Mouse (Mus musculus) neural tube, embryonic 13.5 days (tissue): ENCODE data around the gene S1pr4. TPM values are rescaled to one million over a fixed set of nuclear protein-coding genes. Genes with fewer than 3 reads are reported as not detected.

Experiments used
- ATAC-seq: fragments of 200-750 bp; cut with Nextera tagmentation; 2 replicates; pipeline ENCODE4 v1.8.0; 2017; ENCODE audit warnings: low read depth, mild to moderate bottlenecking, moderate TSS enrichment, moderate library complexity
- H3K27ac ChIP-seq: fragments of 300-500 bp; sonication (generic); replicated peaks from 2 replicates; pipeline ENCODE4 v1.5.1; 2015; ENCODE audit warnings: moderate library complexity, mild to moderate bottlenecking, inconsistent platforms
- H3K27me3 ChIP-seq: fragments of 300-500 bp; sonication (generic); 2 replicates; pipeline ENCODE4 v1.6.1; 2015; ENCODE audit warnings: mild to moderate bottlenecking, inconsistent platforms
- H3K36me3 ChIP-seq: fragments of 300-500 bp; sonication (generic); 2 replicates; pipeline ENCODE4 v1.6.1; 2015; ENCODE audit warnings: mild to moderate bottlenecking, inconsistent platforms
- H3K4me1 ChIP-seq: fragments of 300-500 bp; sonication (generic); replicated peaks from 2 replicates; pipeline ENCODE4 v1.6.1; 2015; ENCODE audit warnings: inconsistent platforms
- H3K4me2 ChIP-seq: fragments of 300-500 bp; sonication (generic); 2 replicates; pipeline ENCODE4 v1.6.1; 2015; ENCODE audit warnings: inconsistent platforms, mild to moderate bottlenecking, moderate library complexity
- H3K4me3 ChIP-seq: fragments of 300-500 bp; sonication (generic); 2 replicates; pipeline ENCODE4 v1.5.1; 2015; ENCODE audit warnings: mild to moderate bottlenecking, inconsistent platforms
- H3K9ac ChIP-seq: fragments of 300-500 bp; sonication (generic); 2 replicates; pipeline ENCODE4 v1.6.1; 2015; ENCODE audit warnings: moderate library complexity, mild to moderate bottlenecking, inconsistent platforms
- H3K9me3 ChIP-seq: fragments of 300-500 bp; sonication (generic); 2 replicates; pipeline ENCODE4 v1.6.1; 2016; ENCODE audit warnings: inconsistent platforms
- WGBS: fragments of 180-500 bp; shearing (Covaris S2); methylation state at CpG from one replicate; pipeline ENCODE4 v1.1.7; 2015; 5-methylcytosine and 5-hydroxymethylcytosine counted together
- polyA plus RNA-seq: library from polyadenylated mRNA; unstranded; fragments of >200 nt; fragmentation: Nextera tagmentation; extraction: Ambion mirVana; gene quantifications from 2 replicates; pipeline ENCODE4 v1.2.1, GENCODE M21; 2015

S1pr4 gene
- polyA plus RNA-seq, 1 experiment from 2014 or later = 0.64 TPM

DNA sequence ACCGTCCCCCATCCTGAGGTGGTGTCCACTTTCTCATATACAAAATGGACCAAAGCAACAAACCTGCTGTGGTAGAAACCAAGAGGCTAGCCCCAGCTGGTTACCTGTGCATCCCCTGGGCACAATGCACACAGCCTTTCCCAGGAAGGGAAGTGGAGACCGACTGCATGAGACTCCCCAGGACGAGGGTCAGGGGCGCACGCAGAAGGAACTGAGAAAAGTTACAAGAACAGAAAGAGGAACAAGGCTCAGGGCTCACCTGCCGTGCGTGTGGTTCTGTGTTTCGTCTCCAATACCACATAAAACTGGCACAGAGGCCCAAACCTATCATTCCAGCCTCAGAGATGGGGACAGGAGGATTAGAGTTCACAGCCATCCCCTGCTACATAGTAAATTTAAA is 17.3 kb upstream of the S1pr4 start:
- no peak overlapping the region for H3K27ac ChIP-seq
- no peak overlapping the region for H3K9ac ChIP-seq
- 79% methylated on average over 8 of the region's 8 CpGs for WGBS
- H3K4me3 ChIP-seq = no peak overlapping the region
- H3K4me2 ChIP-seq = no peak overlapping the region
- no peaks in the 10 kb centered on the region for H3K4me1 ChIP-seq
- no peaks in the 10 kb centered on the region for H3K36me3 ChIP-seq
- peaks cover 13% of the 10 kb centered on the region for H3K27me3 ChIP-seq
- no peaks in the 10 kb centered on the region for H3K9me3 ChIP-seq
- ATAC-seq = no peak

DNA sequence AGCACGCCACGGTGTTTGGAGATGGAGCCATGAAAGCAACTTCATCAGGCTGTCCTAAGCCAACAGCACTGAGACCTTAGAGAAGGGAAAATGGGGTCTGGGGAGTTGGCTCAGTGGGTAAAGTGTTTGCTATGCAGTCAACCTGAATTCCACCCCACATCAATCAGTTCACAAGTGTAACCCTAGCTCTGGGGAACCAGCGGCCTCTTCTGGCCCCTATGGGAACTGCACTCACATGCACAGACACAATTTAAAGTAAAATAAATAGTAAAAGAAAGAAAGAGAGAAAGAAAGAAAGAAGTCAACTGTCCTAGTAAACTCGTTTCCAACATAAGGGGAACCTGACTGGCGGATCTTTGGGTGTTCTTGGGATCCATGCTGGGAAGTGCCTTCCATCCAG is 13.9 kb upstream of the S1pr4 start:
- H3K4me1 ChIP-seq = no peaks in the 10 kb centered on the region
- no peaks in the 10 kb centered on the region for H3K36me3 ChIP-seq
- H3K27me3 ChIP-seq = peaks cover 25% of the 10 kb centered on the region
- H3K9me3 ChIP-seq = no peaks in the 10 kb centered on the region
- 87% methylated on average over 5 of the region's 5 CpGs for WGBS
- H3K4me2 ChIP-seq = no peak overlapping the region
- H3K9ac ChIP-seq = no peak overlapping the region
- H3K4me3 ChIP-seq = no peak overlapping the region
- H3K27ac ChIP-seq = no peak overlapping the region
- ATAC-seq = no peak

DNA sequence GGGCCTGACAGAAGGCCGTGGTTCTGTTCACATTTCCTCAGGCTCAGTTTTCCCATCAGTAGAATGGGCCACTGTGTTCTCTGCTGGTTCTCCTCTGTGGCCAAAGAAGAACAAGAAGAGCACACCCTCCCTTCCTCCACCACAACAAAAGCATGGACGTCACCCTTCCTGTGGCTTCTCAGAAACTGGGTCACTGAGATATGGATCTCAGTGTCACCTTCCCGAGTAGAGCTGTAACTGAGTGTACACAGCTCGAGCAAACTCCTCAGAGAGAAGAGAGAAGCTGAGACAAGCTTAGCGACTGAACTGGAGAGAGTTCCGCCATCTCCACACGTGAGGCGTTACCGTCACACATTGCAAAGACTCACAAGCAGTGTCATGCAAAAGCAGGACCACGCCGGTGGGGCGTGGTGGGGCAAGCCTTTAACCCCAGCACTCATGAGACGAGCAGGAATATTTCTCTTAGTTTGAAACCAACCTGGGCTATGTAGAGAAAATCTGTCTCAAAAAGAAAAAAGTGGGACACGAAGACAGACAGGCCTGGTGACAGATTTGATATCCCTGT is 10.4 kb upstream of the S1pr4 start:
- H3K4me1 ChIP-seq = no peaks in the 10 kb centered on the region
- no peak overlapping the region for H3K27ac ChIP-seq
- no peak overlapping the region for H3K9ac ChIP-seq
- no peak for ATAC-seq
- WGBS = 86% methylated on average over 14 of the region's 14 CpGs
- no peaks in the 10 kb centered on the region for H3K9me3 ChIP-seq
- peaks cover 25% of the 10 kb centered on the region for H3K27me3 ChIP-seq
- H3K36me3 ChIP-seq = no peaks in the 10 kb centered on the region
- no peak overlapping the region for H3K4me2 ChIP-seq
- H3K4me3 ChIP-seq = no peak overlapping the region

DNA sequence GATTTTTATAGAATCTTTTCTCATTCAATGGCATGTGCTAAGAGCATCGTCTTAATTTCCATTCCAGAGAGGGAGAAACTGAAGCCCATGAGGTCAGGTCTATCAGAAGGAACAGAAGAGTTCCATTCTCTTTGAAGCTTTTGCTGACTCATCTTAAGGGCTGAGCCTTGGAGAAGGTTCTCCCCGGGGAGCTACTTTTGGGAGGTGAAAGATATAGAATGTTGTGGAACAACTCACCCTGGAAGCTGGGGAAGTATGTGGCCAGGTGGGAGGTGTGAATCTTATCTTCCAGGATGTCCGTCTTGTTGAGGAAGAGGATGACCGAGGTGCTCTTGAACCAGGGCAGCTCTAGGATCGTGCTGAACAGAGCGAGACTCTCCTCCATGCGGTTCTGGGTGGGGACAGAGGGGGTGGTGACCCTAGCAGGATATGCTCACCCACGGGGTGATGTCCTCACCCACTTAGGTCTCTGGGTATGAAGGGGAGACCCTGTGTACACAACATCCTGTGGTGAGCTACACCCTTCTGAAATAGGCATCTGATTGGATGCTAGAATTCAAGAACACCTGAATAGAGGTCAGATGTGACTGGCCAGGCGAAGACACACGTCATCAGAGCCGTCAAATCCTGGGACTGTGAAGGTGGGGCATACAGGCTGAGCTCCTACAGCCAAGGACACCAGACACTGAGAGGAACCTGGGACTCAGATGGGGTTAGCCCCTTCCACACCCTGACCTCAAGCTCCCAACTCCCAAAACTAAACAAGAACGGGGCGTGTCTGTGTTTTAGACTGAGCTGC is 8.0 kb upstream of the S1pr4 start:
- Histone ChIP-seq H3K9ac (no peak overlapping the region), H3K4me1 (peaks cover 2% of the 10 kb centered on the region; the same call in 1 of the 2 replicates), H3K27ac (no peak overlapping the region), H3K9me3 (no peaks in the 10 kb centered on the region), H3K4me3 (no peak overlapping the region), H3K4me2 (no peak overlapping the region), H3K27me3 (peaks cover 30% of the 10 kb centered on the region), H3K36me3 (no peaks in the 10 kb centered on the region)
- no peak for ATAC-seq
- WGBS = 77% methylated on average over 13 of the region's 13 CpGs

DNA sequence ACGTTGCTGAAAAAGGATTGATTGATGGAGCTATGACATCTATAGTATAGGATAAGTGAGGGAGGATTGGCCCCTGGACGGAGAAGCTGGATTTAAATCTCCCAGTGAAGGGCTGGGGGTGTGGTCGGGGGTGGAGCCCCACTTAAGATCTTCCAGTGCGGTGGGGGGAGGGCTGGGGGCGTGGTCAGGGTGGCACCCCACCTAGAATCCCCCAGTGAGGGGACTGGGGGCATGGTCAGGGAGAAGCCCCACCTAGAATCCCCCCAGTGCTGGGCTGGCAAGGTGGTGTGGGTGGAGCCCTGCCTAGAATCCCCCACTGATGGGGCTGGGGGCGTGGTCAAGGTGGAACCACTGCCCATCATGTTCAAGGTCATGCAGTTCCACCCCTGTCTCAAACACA is 7.2 kb upstream of the S1pr4 start:
- Histone ChIP-seq H3K9ac (no peak overlapping the region), H3K4me1 (peaks cover 4% of the 10 kb centered on the region; the same call in 1 of the 2 replicates), H3K4me3 (no peak overlapping the region), H3K36me3 (no peaks in the 10 kb centered on the region), H3K9me3 (no peaks in the 10 kb centered on the region), H3K27ac (no peak overlapping the region), H3K4me2 (no peak overlapping the region), H3K27me3 (peaks cover 23% of the 10 kb centered on the region)
- 40% methylated on average over 6 of the region's 6 CpGs for WGBS
- ATAC-seq = no peak

DNA sequence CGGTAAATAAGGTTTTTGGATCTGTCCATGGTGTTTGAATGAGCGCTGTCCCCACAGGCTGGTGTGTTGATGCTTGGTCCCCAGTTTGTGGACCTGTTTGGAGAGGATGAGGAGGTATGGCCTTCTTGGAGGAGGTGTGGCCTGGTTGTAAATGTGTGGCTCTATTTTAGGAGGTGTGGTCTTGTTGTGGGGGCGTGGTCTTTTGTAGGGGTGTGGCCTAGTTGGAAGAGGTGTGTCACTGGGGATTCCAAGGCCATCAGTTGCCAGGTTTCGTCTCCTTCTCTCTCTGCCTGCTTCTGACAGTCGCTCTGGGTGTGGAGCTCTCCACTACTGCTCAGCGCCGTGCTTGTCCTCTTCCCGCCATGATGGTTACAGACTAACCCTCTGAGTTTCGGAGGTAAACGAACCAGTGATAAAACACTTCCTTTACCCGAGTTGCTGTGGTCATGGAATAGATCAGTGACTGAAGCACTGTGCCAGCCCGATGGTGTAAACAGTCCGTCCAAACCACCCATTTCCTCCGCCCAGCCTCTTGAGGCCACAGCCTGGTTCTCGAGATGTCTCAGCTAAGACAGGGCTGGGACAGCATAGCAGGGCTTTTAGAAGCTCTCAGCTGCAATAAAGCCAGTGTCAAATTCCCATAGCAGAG is 5.2 kb upstream of the S1pr4 start:
- Histone ChIP-seq H3K27me3 (peaks cover 13% of the 10 kb centered on the region), H3K4me3 (no peak overlapping the region), H3K9me3 (no peaks in the 10 kb centered on the region), H3K9ac (no peak overlapping the region), H3K4me2 (no peak overlapping the region), H3K27ac (no peak overlapping the region), H3K36me3 (no peaks in the 10 kb centered on the region), H3K4me1 (peaks cover 4% of the 10 kb centered on the region; the same call in 1 of the 2 replicates)
- no peak for ATAC-seq
- WGBS = 78% methylated on average over 15 of the region's 15 CpGs

DNA sequence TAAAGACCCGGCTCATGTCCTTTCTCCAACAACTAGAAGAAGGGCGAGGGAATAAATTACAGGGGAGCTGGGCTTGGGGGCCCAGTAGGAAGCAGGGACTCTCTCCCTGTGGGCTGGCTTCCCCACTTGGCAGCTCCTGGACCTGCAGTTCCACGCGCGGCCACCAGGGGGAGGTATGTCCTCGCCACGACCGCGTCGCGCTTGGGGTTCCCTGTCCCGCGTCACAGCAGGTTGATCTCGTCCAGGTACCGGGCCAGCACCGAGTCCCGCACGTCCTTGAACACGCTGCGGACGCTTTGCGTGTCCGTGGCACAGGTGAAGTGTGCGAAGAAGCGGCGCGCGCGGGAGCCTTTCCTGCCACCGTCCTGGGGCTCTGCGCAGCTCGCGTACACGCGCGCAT is 2.7 kb upstream of the S1pr4 start:
- Histone ChIP-seq H3K4me2 (peak overlapping the region; percentile 71), H3K36me3 (no peaks in the 10 kb centered on the region), H3K27me3 (peaks cover 13% of the 10 kb centered on the region), H3K9me3 (no peaks in the 10 kb centered on the region), H3K9ac (peak overlapping the region; percentile 68), H3K4me3 (peak overlapping the region; percentile 40), H3K27ac (no peak overlapping the region), H3K4me1 (peaks cover 4% of the 10 kb centered on the region)
- ATAC-seq = peak; percentile 41; the same call in 1 of the 2 replicates
- whole genome bisulfite sequencing = 8% methylated on average over 36 of the region's 36 CpGs

DNA sequence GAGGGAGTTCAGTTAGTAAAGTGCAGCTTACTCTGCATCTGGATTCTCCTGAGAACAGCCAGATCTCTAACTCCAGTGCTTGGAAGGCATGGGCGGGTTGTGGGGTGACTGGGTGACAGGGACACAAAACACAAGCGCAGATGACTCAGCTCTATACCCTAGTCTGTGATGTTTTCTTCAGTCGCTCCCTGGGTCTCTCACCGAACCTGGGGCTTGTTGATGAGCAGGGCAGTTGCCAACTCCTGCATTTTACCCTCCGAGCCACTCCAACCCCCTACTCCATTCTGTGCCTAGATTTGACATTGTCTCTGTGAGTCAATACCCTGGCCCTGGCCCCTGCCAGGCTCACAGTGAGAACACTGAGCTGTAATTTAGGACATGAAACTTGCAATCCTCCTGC is 1.9 kb upstream of the S1pr4 start:
- Histone ChIP-seq H3K4me3 (no peak overlapping the region), H3K27ac (no peak overlapping the region), H3K9ac (no peak overlapping the region), H3K4me2 (no peak overlapping the region), H3K4me1 (peaks cover 10% of the 10 kb centered on the region), H3K36me3 (no peaks in the 10 kb centered on the region), H3K9me3 (no peaks in the 10 kb centered on the region), H3K27me3 (peaks cover 13% of the 10 kb centered on the region)
- 81% methylated on average over 5 of the region's 5 CpGs for WGBS
- no peak for ATAC-seq

DNA sequence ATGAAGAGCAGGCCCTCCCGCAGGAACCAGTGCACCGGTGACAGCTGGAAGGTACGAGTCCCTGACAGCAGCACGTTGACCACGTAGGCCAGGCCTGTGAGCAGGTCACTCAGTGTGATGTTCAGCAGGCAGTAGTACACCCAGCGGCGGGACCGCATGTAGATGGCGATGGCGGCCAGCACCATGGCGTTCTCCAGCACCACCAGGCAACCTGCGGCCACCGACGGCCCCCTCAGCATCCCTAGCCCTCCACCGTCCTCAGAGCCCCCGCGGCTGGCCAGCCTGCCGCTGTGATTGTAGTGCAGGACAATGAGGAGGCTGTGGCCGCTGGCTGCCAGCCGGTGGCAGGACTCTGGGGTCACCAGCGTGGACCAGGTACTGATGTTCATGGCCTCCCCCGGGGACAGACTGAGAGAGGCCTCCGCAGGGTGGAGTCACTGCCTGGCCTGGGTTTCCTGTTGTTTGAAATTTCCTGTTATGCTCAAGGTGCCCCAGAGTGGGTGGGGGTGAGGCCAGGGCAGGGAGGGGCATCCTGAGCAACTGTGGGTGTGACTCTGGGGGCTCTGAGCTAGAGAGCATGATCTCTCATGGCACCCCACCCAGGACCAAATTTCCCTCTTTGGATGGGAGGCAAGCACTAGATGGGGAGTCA is 556 bp downstream of the S1pr4 start:
- H3K27ac ChIP-seq = no peak overlapping the region
- no peaks in the 10 kb centered on the region for H3K9me3 ChIP-seq
- 71% methylated on average over 23 of the region's 23 CpGs for WGBS
- ATAC-seq = no peak
- no peak overlapping the region for H3K4me2 ChIP-seq
- peak overlapping the region; percentile 43; the same call in 1 of the 2 replicates for H3K9ac ChIP-seq
- H3K27me3 ChIP-seq = peaks cover 13% of the 10 kb centered on the region
- H3K4me3 ChIP-seq = no peak overlapping the region
- H3K4me1 ChIP-seq = peaks cover 24% of the 10 kb centered on the region
- H3K36me3 ChIP-seq = no peaks in the 10 kb centered on the region

DNA sequence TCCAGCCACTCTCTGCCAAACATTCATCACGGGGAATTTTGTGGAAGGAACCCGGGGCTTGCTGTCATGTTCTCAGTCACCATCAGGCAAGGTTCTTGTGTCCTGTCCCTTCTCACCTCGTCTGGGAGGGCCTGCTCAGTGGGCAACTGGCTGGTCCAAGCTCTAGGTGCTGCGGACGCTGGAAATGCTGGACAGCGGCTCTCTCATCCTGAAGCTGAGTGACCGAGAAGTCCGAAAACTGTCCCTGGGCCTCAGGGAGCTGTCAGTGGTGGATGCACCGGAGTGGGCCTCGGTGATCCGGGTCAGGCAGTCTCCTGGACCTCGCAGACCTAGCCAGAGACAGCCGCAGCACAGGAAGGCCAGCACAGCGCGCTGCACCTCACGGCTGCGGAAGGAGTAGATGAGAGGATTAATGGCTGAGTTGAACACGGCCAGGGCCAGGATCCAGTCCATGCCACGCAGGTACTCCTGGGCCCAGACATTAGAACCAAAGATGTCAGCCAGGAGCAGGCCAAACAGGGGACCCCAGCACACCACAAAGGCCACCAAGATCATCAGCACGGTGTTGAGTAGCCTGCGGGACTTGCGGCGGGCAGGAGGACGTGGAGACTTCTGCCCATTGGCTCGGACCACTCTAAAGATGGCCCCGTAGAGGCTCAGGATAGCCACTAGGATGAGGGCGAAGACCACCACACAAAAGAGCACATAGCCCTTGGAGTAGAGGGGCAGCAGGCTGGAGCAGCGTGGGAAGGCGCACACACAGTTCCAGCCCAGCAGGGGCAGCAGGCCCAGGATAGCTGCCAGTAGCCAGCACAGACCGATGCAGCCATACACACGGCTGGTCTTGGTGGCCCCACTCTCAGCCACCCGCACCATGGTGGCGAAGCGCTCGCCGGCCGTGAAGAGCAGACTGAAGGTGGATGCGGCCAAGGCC is 1.3 kb downstream of the S1pr4 start:
- Histone ChIP-seq H3K9ac (peak overlapping the region; percentile 43; the same call in 1 of the 2 replicates), H3K4me1 (peaks cover 30% of the 10 kb centered on the region), H3K27ac (no peak overlapping the region), H3K36me3 (no peaks in the 10 kb centered on the region), H3K4me3 (no peak overlapping the region), H3K4me2 (no peak overlapping the region), H3K9me3 (no peaks in the 10 kb centered on the region), H3K27me3 (peaks cover 8% of the 10 kb centered on the region)
- ATAC-seq = no peak
- WGBS = 87% methylated on average over 38 of the region's 38 CpGs
